Mouse (Mus musculus) cerebellum, postnatal 10 days (tissue): ENCODE measurements at regions not wholly inside any gene's neighbourhood (a gene's known extent, or its start where the extent isn't known, plus 50 kb on each side); places are given as distances from the start of the nearest gene placed in this dataset.

Source experiments
- DNase-seq, 2 experiments: peaks; one replicate each; pipeline ENCODE4 v3.0.0; 2021; ENCODE audit warnings: mixed read lengths in 2 of 2

- DNase-seq, result no peak
Measured at GRCm38 (mm10) chr7:71409903-71410302, 58.6 kb upstream of the Gm10295 start.

GRCm38 (mm10) chr7:71409061-71409460, 57.8 kb upstream of the Gm10295 start:
- DNase-seq, result no peak

GRCm38 (mm10) chr7:71406283-71406682, 55.0 kb upstream of the Gm10295 start:
- no peak for DNase-seq
